In the genomic region with DNA sequence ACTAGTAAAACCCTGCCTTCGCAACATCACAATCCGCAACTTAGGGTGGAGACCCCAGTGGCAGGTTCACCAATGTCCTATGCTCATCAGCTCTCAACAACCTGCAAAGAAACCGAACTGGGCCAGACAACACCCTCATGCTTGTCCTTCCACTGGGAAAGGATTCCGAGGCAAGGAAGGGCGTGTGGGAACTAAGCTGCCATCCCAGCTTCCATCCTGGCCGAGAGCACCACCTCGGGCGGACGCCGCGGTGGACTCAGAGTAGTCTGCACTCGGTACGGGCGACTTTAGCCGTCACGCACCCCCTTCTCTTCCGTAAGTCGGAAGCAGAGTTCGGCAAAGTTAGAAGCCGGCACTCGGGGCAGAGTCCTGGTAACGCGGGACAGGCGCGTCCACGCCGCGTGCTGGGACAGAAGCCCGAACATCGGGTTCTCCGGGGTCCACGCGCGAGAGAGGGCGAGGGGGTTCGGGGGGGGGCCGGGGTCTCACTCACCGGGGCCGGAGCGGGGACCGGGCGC, we compare ENCODE assay signal across 8 mouse cellular contexts. TPM values are rescaled to one million over a fixed set of nuclear protein-coding genes. Genes with fewer than 3 reads are reported as not detected.
A peak's percentile ranks its signal among the peaks of the same experiment; 100 is the strongest.
DNase-seq lines count a peak whose midpoint lies in the region; ATAC-seq and TF ChIP-seq lines count a peak whose summit lies in the region.

No protein-coding gene starts in this region.

- H3K27ac ChIP-seq in kidney, adult 2 months (ENCODE audit: insufficient read depth, low read depth, low read length): peak overlapping the region; percentile 53; the same call in 1 of the 2 replicates
- H3K27ac ChIP-seq in lung, embryonic 16.5 days (ENCODE audit: low read length): peak overlapping the region; percentile 63

- TF ChIP-seq POLR2A in kidney, adult 2 months (IDR thresholded peaks at IDR 0.05; ENCODE audit: low read depth, low read length): no peak

- under 1% methylated on average over 42 of the region's 42 CpGs for WGBS in kidney, adult 2 months
- WGBS in lung, embryonic 16.5 days: 1% methylated on average over 42 of the region's 42 CpGs

- TF ChIP-seq CTCF in kidney, adult 2 months (conservative IDR thresholded peaks at IDR 0.05; ENCODE audit: insufficient read depth, insufficient read length, low read depth, low read length): no peak

- intact Hi-C loops in gastrocnemius, postnatal 14 days (cut with DNase I; ENCODE audit: low total_unique reads): loop anchor here (10.0 kb wide), 1 partner anchor 146 kb away; no protein-coding TSS in a partner anchor

- peak; percentile 37 for DNase-seq in right cerebral cortex, postnatal 4 days
- no peak for DNase-seq in right cerebral cortex, postnatal 36 days (ENCODE audit: low spot score in 2 of 2)
- peak; percentile 33 for DNase-seq in cerebellum, adult 9-10 months
- peak; percentile 53 for DNase-seq in gastrocnemius, postnatal 14 days
- DNase-seq in kidney, adult 2 months: peak; percentile 59
- DNase-seq in layer of hippocampus, postnatal 25 days (ENCODE audit: extremely low spot score in 1 of 2, low spot score in 1 of 2): no peak

- H3K9ac ChIP-seq in lung, embryonic 16.5 days (ENCODE audit: low read length): peak overlapping the region; percentile 92

- no peaks in the 10 kb centered on the region for H3K36me3 ChIP-seq in kidney, adult 2 months (ENCODE audit: control insufficient read depth, insufficient read depth, low read length)
- H3K36me3 ChIP-seq in lung, embryonic 16.5 days (ENCODE audit: control insufficient read depth, insufficient read depth, low read length): no peaks in the 10 kb centered on the region

- no peaks in the 10 kb centered on the region for H3K9me3 ChIP-seq in lung, embryonic 16.5 days (ENCODE audit: control insufficient read depth, low read length)

- peak overlapping the region; percentile 75 for H3K4me2 ChIP-seq in lung, embryonic 16.5 days (ENCODE audit: low read depth, low read length)

- peak overlapping the region; percentile 96 for H3K4me3 ChIP-seq in kidney, adult 2 months (ENCODE audit: insufficient read depth, low read depth, low read length)
- peak overlapping the region; percentile 86 for H3K4me3 ChIP-seq in lung, embryonic 16.5 days (ENCODE audit: low read length)

- ATAC-seq in lung, embryonic 16.5 days (ENCODE audit: low read depth): peak; percentile 39
- peak; percentile 42 for ATAC-seq in neutrophil, adult 5-6 weeks (ENCODE audit: extremely low read depth, insufficient number of reproducible peaks, low FRiP score, poor library complexity, severe bottlenecking)

- no peaks in the 10 kb centered on the region for H3K27me3 ChIP-seq in kidney, adult 2 months (replicated peaks; ENCODE audit: control insufficient read depth, insufficient read depth, low read length)
- H3K27me3 ChIP-seq in lung, embryonic 16.5 days (ENCODE audit: control insufficient read depth, insufficient read depth, low read depth, low read length): no peaks in the 10 kb centered on the region

- peaks cover 6% of the 10 kb centered on the region; the same call in 1 of the 2 replicates for H3K4me1 ChIP-seq in kidney, adult 2 months (ENCODE audit: control insufficient read depth, insufficient read depth, low read length)
- peaks cover 25% of the 10 kb centered on the region for H3K4me1 ChIP-seq in lung, embryonic 16.5 days (replicated peaks; ENCODE audit: control insufficient read depth, insufficient read depth, low read length)

RNA-seq across cellular contexts. Expression of gene Kremen1, which starts 0.4 kb away (rescaled TPM):
- 10 to 100 TPM; 46.8 to 48.1 TPM for total RNA-seq in gastrocnemius, postnatal 14 days (2021)
- polyA plus RNA-seq in kidney, adult 2 months (2012; rRNA removed): 21.6 and 22.7 TPM in 2 replicates
- 18.6 and 20.5 TPM in 2 replicates for polyA plus RNA-seq in lung, embryonic 16.5 days (2015; fragmentation: Nextera tagmentation; extraction: Ambion mirVana)
- total RNA-seq in neutrophil, adult 5-6 weeks (2017): 7.5 and 8.5 TPM in 2 replicates
- 10 to 100 TPM; 13.0 to 14.3 TPM for total RNA-seq in layer of hippocampus, postnatal 25 days (2021)

Comparison
In these comparisons a context has a peak if more than half of its experiments do, and no peak if none do; other contexts are left out.
1. DNase-seq: peak in right cerebral cortex, postnatal 4 days (single experiment), cerebellum, adult 9-10 months (single experiment), gastrocnemius, postnatal 14 days (single experiment) and kidney, adult 2 months (single experiment); none in right cerebral cortex, postnatal 36 days (0 of 2) and layer of hippocampus, postnatal 25 days (0 of 2).